Mouse (Mus musculus) cerebellum, postnatal 25 days (tissue): ENCODE data around the gene Vmn1r82.

Source experiments
- DNase-seq, 2 experiments: peaks; one replicate each; pipeline ENCODE4 v3.0.0; 2021; ENCODE audit warnings: mixed read lengths in 2 of 2

Vmn1r82 gene

DNA sequence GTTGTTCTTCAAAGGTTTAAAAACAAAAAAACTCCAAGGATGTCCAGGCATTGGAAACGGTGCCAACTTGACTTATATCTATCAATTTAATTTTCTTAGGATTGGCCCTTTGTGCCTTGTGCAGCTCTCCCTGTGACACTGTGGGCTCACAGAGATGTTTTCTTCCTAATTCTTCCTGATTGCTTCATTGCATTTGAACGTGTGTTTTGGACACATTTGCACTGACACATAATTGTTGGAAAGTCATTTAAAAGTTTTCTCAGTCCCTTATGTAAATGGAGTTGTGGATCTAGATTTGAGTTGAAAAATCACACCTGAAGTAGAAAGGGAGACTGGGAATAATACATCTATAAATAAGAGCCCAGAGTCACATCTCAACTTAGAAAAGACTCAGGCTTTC lies at the start of gene Vmn1r82:
Gene Vmn1r82 (plus strand): TSS at position 301 of the 400 bp plus-strand sequence.
- DNase-seq, result no peak

DNA sequence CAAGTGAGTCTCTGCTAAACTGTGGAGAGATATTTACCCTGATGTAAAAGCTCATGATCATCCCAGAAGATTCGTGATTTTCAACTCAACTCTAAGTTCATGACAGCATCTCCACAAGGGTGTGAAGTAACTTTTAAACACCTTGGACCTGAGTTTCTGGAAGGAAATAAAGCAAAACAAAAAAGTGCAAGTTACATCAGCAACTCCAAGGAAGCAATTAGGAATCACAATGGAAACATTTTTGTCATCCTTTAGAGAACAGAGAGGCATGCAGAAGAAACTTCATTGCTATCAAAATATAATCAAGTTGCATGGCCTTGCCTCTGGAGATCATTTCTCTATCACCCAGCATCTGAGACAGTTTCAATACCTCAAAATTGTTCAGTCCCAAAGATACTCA lies 32.1 kb upstream of the Vmn1r82 start, which contains the start of gene Vmn1r81:
Gene Vmn1r81 (minus strand): TSS at position 101 of the 400 bp plus-strand sequence.
- no peak for DNase-seq

DNA sequence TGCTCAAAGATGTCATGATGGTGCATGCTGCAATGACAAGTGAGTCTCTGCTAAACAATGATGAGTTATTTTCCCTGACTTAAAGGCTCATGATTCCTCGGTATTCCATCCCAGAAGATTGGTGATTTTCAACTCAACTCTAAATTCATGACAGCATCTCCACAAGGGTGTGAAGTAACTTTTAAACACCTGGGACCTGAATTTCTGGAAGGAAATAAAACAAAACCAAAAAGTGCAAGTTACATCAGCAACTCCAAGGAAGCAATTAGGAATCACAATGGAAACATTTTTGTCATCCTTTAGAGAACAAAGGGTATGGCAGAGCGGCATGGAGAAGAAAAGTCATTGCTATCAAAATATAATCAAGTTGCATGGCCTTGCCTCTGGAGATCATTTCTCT lies 29.2 kb downstream of the Vmn1r82 start, which contains the start of gene Vmn1r83:
Gene Vmn1r83 (minus strand): TSS at position 101 of the 400 bp plus-strand sequence.
- DNase-seq, result no peak
